Mouse (Mus musculus) midbrain, embryonic 13.5 days (tissue): ENCODE measurements around the gene Rcc1l. TPM values are rescaled to one million over a fixed set of nuclear protein-coding genes. Genes with fewer than 3 reads are reported as not detected.

Source experiments
- ATAC-seq: fragments of 200-750 bp; cut with Nextera tagmentation; 2 replicates; pipeline ENCODE4 v1.8.0; 2017; ENCODE audit warnings: mild to moderate bottlenecking, moderate TSS enrichment, moderate library complexity
- H3K27ac ChIP-seq: fragments of 300-500 bp; sonication (generic); 2 replicates; pipeline ENCODE4 v1.5.1; 2015; ENCODE audit warnings: inconsistent platforms, mild to moderate bottlenecking, moderate library complexity
- H3K27me3 ChIP-seq: fragments of 300-500 bp; sonication (generic); 2 replicates; pipeline ENCODE4 v1.6.1; 2015; ENCODE audit warnings: mild to moderate bottlenecking, inconsistent platforms
- H3K36me3 ChIP-seq: fragments of 300-500 bp; sonication (generic); 2 replicates; pipeline ENCODE4 v1.6.1; 2015; ENCODE audit warnings: mild to moderate bottlenecking, inconsistent platforms
- H3K4me1 ChIP-seq: fragments of 300-500 bp; sonication (generic); replicated peaks from 2 replicates; pipeline ENCODE4 v1.6.1; 2015; ENCODE audit warnings: inconsistent platforms
- H3K4me2 ChIP-seq: fragments of 300-500 bp; sonication (generic); replicated peaks from 2 replicates; pipeline ENCODE4 v1.6.1; 2015; ENCODE audit warnings: moderate library complexity, mild to moderate bottlenecking, inconsistent platforms
- H3K4me3 ChIP-seq: fragments of 300-500 bp; sonication (generic); replicated peaks from 2 replicates; pipeline ENCODE4 v1.5.1; 2015; ENCODE audit warnings: mild to moderate bottlenecking, inconsistent platforms
- H3K9ac ChIP-seq: fragments of 300-500 bp; sonication (generic); replicated peaks from 2 replicates; pipeline ENCODE4 v1.6.1; 2015; ENCODE audit warnings: mild to moderate bottlenecking, inconsistent platforms
- H3K9me3 ChIP-seq: fragments of 300-500 bp; sonication (generic); 2 replicates; pipeline ENCODE4 v1.6.1; 2016; ENCODE audit warnings: mild to moderate bottlenecking, inconsistent platforms
- WGBS: fragments of 180-500 bp; shearing (Covaris S2); methylation state at CpG from one replicate; pipeline ENCODE4 v1.1.7; 2015; 5-methylcytosine and 5-hydroxymethylcytosine counted together
- polyA plus RNA-seq: library from polyadenylated mRNA; unstranded; fragments of >200 nt; fragmentation: Nextera tagmentation; extraction: Ambion mirVana; gene quantifications from 2 replicates; pipeline ENCODE4 v1.2.1, GENCODE M21; 2015

Rcc1l gene
- polyA plus RNA-seq, 1 experiment from 2014 or later, result 20.8 TPM

GRCm38 (mm10) chr5:134186961-134187731 is 10.6 kb upstream of the Rcc1l start:
- Histone ChIP-seq H3K27ac (no peak overlapping the region), H3K27me3 (no peaks in the 10 kb centered on the region), H3K9me3 (no peaks in the 10 kb centered on the region), H3K4me3 (no peak overlapping the region), H3K4me1 (peaks cover 17% of the 10 kb centered on the region), H3K36me3 (0 out of 2 replicates have a peak, but pooled peaks cover 3% of the 10 kb centered on the region), H3K4me2 (no peak overlapping the region), H3K9ac (no peak overlapping the region)
- WGBS, result 77% methylated on average over 4 of the region's 4 CpGs
- no peak for ATAC-seq

- no peaks in the 10 kb centered on the region for H3K36me3 ChIP-seq
- WGBS, result 85% methylated on average over 3 of the region's 3 CpGs
- H3K27ac ChIP-seq, result no peak overlapping the region
Observed at GRCm38 (mm10) chr5:134186059-134186458, 9.5 kb upstream of the Rcc1l start.

GRCm38 (mm10) chr5:134183880-134184808 is 7.6 kb upstream of the Rcc1l start, which contains the start of gene Gtf2ird2:
Gene Gtf2ird2 (plus strand): TSS chr5:134184019.
- H3K4me3 ChIP-seq, result peak within 1 kb of the TSS; percentile 66
- peaks cover 19% of the 10 kb centered on the region for H3K4me1 ChIP-seq
- H3K4me2 ChIP-seq, result peak within 1 kb of the TSS; percentile 83
- ATAC-seq, result peak; percentile 92
- peak within 1 kb of the TSS; percentile 95 for H3K27ac ChIP-seq
- under 1% methylated on average over 80 of the region's 92 CpGs for WGBS
- no peaks in the 10 kb centered on the region for H3K27me3 ChIP-seq
- peak within 1 kb of the TSS; percentile 79 for H3K9ac ChIP-seq
- H3K9me3 ChIP-seq, result no peaks in the 10 kb centered on the region
- no peaks in the 10 kb centered on the region for H3K36me3 ChIP-seq

More at GRCm38 (mm10) chr5:134186059-134186458, 9.5 kb upstream of the Rcc1l start:
- Histone ChIP-seq H3K27me3 (no peaks in the 10 kb centered on the region), H3K4me3 (no peak overlapping the region), H3K4me1 (peaks cover 19% of the 10 kb centered on the region), H3K9me3 (no peaks in the 10 kb centered on the region), H3K4me2 (no peak overlapping the region), H3K9ac (no peak overlapping the region)
- ATAC-seq, result no peak

GRCm38 (mm10) chr5:134183162-134183561 is 6.6 kb upstream of the Rcc1l start:
- Histone ChIP-seq H3K4me1 (peaks cover 19% of the 10 kb centered on the region), H3K9ac (peak overlapping the region; percentile 79), H3K4me2 (peak overlapping the region; percentile 83), H3K27ac (peak overlapping the region; percentile 95; the same call in 1 of the 2 replicates), H3K9me3 (no peaks in the 10 kb centered on the region), H3K4me3 (peak overlapping the region; percentile 66), H3K36me3 (no peaks in the 10 kb centered on the region), H3K27me3 (no peaks in the 10 kb centered on the region)
- WGBS, result 63% methylated on average over 7 of the region's 7 CpGs
- ATAC-seq, result no peak

- no peaks in the 10 kb centered on the region for H3K9me3 ChIP-seq
- WGBS, result 70% methylated on average over 4 of the region's 4 CpGs
- peak overlapping the region; percentile 66 for H3K4me3 ChIP-seq
- no peak for ATAC-seq
- peak overlapping the region; percentile 79 for H3K9ac ChIP-seq
- no peaks in the 10 kb centered on the region for H3K36me3 ChIP-seq
- H3K4me2 ChIP-seq, result peak overlapping the region; percentile 83
- H3K27me3 ChIP-seq, result no peaks in the 10 kb centered on the region
- H3K4me1 ChIP-seq, result peaks cover 19% of the 10 kb centered on the region
- no peak overlapping the region for H3K27ac ChIP-seq
Observed at GRCm38 (mm10) chr5:134182735-134183134, 6.2 kb upstream of the Rcc1l start.

- Histone ChIP-seq H3K27ac (no peak overlapping the region), H3K4me1 (peaks cover 19% of the 10 kb centered on the region), H3K4me2 (0 out of 2 replicates have a peak overlapping the region, but pooled peaks have one; percentile 83), H3K9me3 (no peaks in the 10 kb centered on the region), H3K4me3 (no peak overlapping the region), H3K9ac (peak overlapping the region; percentile 49; the same call in 1 of the 2 replicates), H3K36me3 (no peaks in the 10 kb centered on the region), H3K27me3 (no peaks in the 10 kb centered on the region)
- ATAC-seq, result no peak
- 67% methylated on average over 3 of the region's 3 CpGs for WGBS
Observed at GRCm38 (mm10) chr5:134182172-134182571, 5.6 kb upstream of the Rcc1l start.

GRCm38 (mm10) chr5:134179871-134180270 is 3.3 kb upstream of the Rcc1l start:
- Histone ChIP-seq H3K27ac (no peak overlapping the region), H3K4me1 (peaks cover 32% of the 10 kb centered on the region), H3K4me2 (no peak overlapping the region), H3K9ac (no peak overlapping the region), H3K36me3 (no peaks in the 10 kb centered on the region), H3K27me3 (no peaks in the 10 kb centered on the region), H3K4me3 (no peak overlapping the region), H3K9me3 (no peaks in the 10 kb centered on the region)
- ATAC-seq, result no peak
- WGBS, result 28% methylated on average over 7 of the region's 7 CpGs

- no peak overlapping the region for H3K4me2 ChIP-seq
- H3K4me3 ChIP-seq, result no peak overlapping the region
- whole genome bisulfite sequencing, result 78% methylated on average over 7 of the region's 7 CpGs
- H3K27ac ChIP-seq, result no peak overlapping the region
- H3K9ac ChIP-seq, result no peak overlapping the region
- no peaks in the 10 kb centered on the region for H3K27me3 ChIP-seq
- H3K4me1 ChIP-seq, result peaks cover 30% of the 10 kb centered on the region
- ATAC-seq, result no peak
- no peaks in the 10 kb centered on the region for H3K36me3 ChIP-seq
- no peaks in the 10 kb centered on the region for H3K9me3 ChIP-seq
Observed at GRCm38 (mm10) chr5:134178536-134178935, 2.0 kb upstream of the Rcc1l start.

- Histone ChIP-seq H3K4me1 (peaks cover 14% of the 10 kb centered on the region), H3K36me3 (peaks cover 6% of the 10 kb centered on the region; the same call in 1 of the 2 replicates), H3K4me2 (peak overlapping the region; percentile 89), H3K9me3 (no peaks in the 10 kb centered on the region), H3K27ac (peak overlapping the region; percentile 44; the same call in 1 of the 2 replicates), H3K4me3 (peak overlapping the region; percentile 95), H3K9ac (peak overlapping the region; percentile 74), H3K27me3 (no peaks in the 10 kb centered on the region)
- no peak for ATAC-seq
- WGBS, result 10% methylated on average over 10 of the region's 10 CpGs
Observed at GRCm38 (mm10) chr5:134175696-134176095, 878 bp downstream of the Rcc1l start.

GRCm38 (mm10) chr5:134173206-134173605 is 3.4 kb downstream of the Rcc1l start:
- H3K36me3 ChIP-seq, result peaks cover 12% of the 10 kb centered on the region
- no peak overlapping the region for H3K27ac ChIP-seq
- H3K9me3 ChIP-seq, result no peaks in the 10 kb centered on the region
- no peak for ATAC-seq
- H3K27me3 ChIP-seq, result no peaks in the 10 kb centered on the region
- no peak overlapping the region for H3K9ac ChIP-seq
- H3K4me2 ChIP-seq, result no peak overlapping the region
- no peak overlapping the region for H3K4me3 ChIP-seq
- WGBS, result 36% methylated on average over 4 of the region's 4 CpGs
- peaks cover 14% of the 10 kb centered on the region for H3K4me1 ChIP-seq

GRCm38 (mm10) chr5:134170167-134170566 is 6.4 kb downstream of the Rcc1l start:
- no peaks in the 10 kb centered on the region for H3K9me3 ChIP-seq
- peaks cover 30% of the 10 kb centered on the region for H3K36me3 ChIP-seq
- H3K4me1 ChIP-seq, result peaks cover 7% of the 10 kb centered on the region
- ATAC-seq, result no peak
- H3K27ac ChIP-seq, result no peak overlapping the region
- 95% methylated on average over 8 of the region's 8 CpGs for WGBS
- no peak overlapping the region for H3K9ac ChIP-seq
- no peak overlapping the region for H3K4me3 ChIP-seq
- no peak overlapping the region for H3K4me2 ChIP-seq
- no peaks in the 10 kb centered on the region for H3K27me3 ChIP-seq

GRCm38 (mm10) chr5:134169231-134169630 is 7.3 kb downstream of the Rcc1l start:
- 93% methylated on average over 10 of the region's 10 CpGs for WGBS

More at GRCm38 (mm10) chr5:134169231-134169630, 7.3 kb downstream of the Rcc1l start:
- H3K4me3 ChIP-seq, result no peak overlapping the region
- H3K36me3 ChIP-seq, result peaks cover 33% of the 10 kb centered on the region
- no peak overlapping the region for H3K9ac ChIP-seq
- no peaks in the 10 kb centered on the region for H3K9me3 ChIP-seq
- ATAC-seq, result no peak
- H3K27ac ChIP-seq, result no peak overlapping the region
- H3K4me1 ChIP-seq, result peaks cover 9% of the 10 kb centered on the region
- no peaks in the 10 kb centered on the region for H3K27me3 ChIP-seq
- no peak overlapping the region for H3K4me2 ChIP-seq
